Mouse (Mus musculus) MEL (cell line): ENCODE data around the gene Nedd8. TPM values are rescaled to one million over a fixed set of nuclear protein-coding genes. Genes with fewer than 3 reads are reported as not detected.

Source experiments
- DNase-seq: peaks from one replicate; pipeline ENCODE4 v3.0.0; 2011; ENCODE audit warnings: low read depth, low spot score
- H3K27ac ChIP-seq: 2 replicates; pipeline ENCODE4 v1.5.1; 2012; ENCODE audit warnings: low read depth, mild to moderate bottlenecking, control low read depth, low read length, moderate library complexity; ENCODE audit not compliant: control insufficient read depth
- H3K27me3 ChIP-seq, 2 experiments: fragments of 150-350 bp in 1 of 2; sonication (generic) in 1 of 2; 2 replicates each; pipeline ENCODE4 v1.6.1; 2012; ENCODE audit warnings: low read length in 2 of 2, mild to moderate bottlenecking in 2 of 2, improper control_type of control experiment in 1 of 2, moderate library complexity in 1 of 2; ENCODE audit not compliant: insufficient read depth in 2 of 2, control insufficient read depth in 1 of 2
- H3K36me3 ChIP-seq, 2 experiments: 2 replicates each; pipeline ENCODE4 v1.6.1; 2012 to 2014; ENCODE audit warnings: low read length in 2 of 2, improper control_type of control experiment in 1 of 2, inconsistent platforms in 1 of 2, mild to moderate bottlenecking in 1 of 2; ENCODE audit not compliant: insufficient read depth in 2 of 2, control insufficient read depth in 1 of 2
- H3K4me1 ChIP-seq, 2 experiments: fragments of 150-350 bp in 1 of 2; sonication (generic) in 1 of 2; 2 replicates each; pipeline ENCODE4 v1.6.1; 2012; ENCODE audit warnings: low read length in 2 of 2, improper control_type of control experiment in 1 of 2, mild to moderate bottlenecking in 1 of 2; ENCODE audit not compliant: insufficient read depth in 2 of 2, control insufficient read depth in 1 of 2
- H3K4me3 ChIP-seq, 2 experiments: fragments of 150-350 bp in 1 of 2; sonication (generic) in 1 of 2; 2 replicates each; pipeline ENCODE4 v1.5.1; 2012; ENCODE audit warnings: low read depth in 2 of 2, low read length in 2 of 2, mild to moderate bottlenecking in 2 of 2, moderate library complexity in 2 of 2, control low read depth in 1 of 2, improper control_type of control experiment in 1 of 2; ENCODE audit not compliant: control insufficient read depth in 1 of 2, insufficient read depth in 1 of 2
- H3K79me2 ChIP-seq: 2 replicates; pipeline ENCODE4 v1.6.1; 2012; ENCODE audit warnings: mild to moderate bottlenecking, low read length, moderate library complexity; ENCODE audit not compliant: control insufficient read depth, poor library complexity, insufficient read depth
- H3K9ac ChIP-seq: 2 replicates; pipeline ENCODE4 v1.6.1; 2012; ENCODE audit warnings: low read depth, mild to moderate bottlenecking, control low read depth, low read length, moderate library complexity; ENCODE audit not compliant: control insufficient read depth, poor library complexity, severe bottlenecking
- H3K9me3 ChIP-seq: fragments of 150-350 bp; sonication (generic); replicated peaks from 2 replicates; pipeline ENCODE4 v1.6.1; 2012; ENCODE audit warnings: mild to moderate bottlenecking, low read length, improper control_type of control experiment, moderate library complexity; ENCODE audit not compliant: insufficient read depth
- CHD1 ChIP-seq: IDR thresholded peaks from 2 replicates; pipeline ENCODE4 v1.6.1; 2012; ENCODE audit warnings: low read depth, mild to moderate bottlenecking, inconsistent platforms, low read length, improper control_type of control experiment
- CHD2 ChIP-seq: IDR thresholded peaks from 2 replicates; pipeline ENCODE4 v1.6.1; 2011; ENCODE audit warnings: low read length, improper control_type of control experiment
- ELF1 ChIP-seq: IDR thresholded peaks from 2 replicates; pipeline ENCODE4 v1.6.1; 2014; ENCODE audit warnings: low read depth, mild to moderate bottlenecking, inconsistent platforms, low read length, improper control_type of control experiment, moderate library complexity
- EP300 ChIP-seq, 2 experiments: IDR thresholded peaks; 2 replicates each; pipeline ENCODE4 v1.6.1; 2011; ENCODE audit warnings: improper control_type of control experiment in 2 of 2, low read length in 2 of 2, low read depth in 1 of 2, mild to moderate bottlenecking in 1 of 2
- ETS1 ChIP-seq: IDR thresholded peaks from 2 replicates; pipeline ENCODE4 v1.6.1; 2012; ENCODE audit warnings: low read depth, mild to moderate bottlenecking, inconsistent platforms, low read length, improper control_type of control experiment, moderate library complexity
- GABPA ChIP-seq: IDR thresholded peaks from 2 replicates; pipeline ENCODE4 v1.6.1; 2012; ENCODE audit warnings: low read depth, mild to moderate bottlenecking, inconsistent platforms, low read length, improper control_type of control experiment, moderate library complexity
- MAX ChIP-seq: IDR thresholded peaks from 2 replicates; pipeline ENCODE4 v1.6.1; 2011; ENCODE audit warnings: low read length, improper control_type of control experiment
- MEF2A ChIP-seq: IDR thresholded peaks from 2 replicates; pipeline ENCODE4 v1.6.1; 2014; ENCODE audit warnings: low read depth, mild to moderate bottlenecking, inconsistent platforms, low read length, improper control_type of control experiment; ENCODE audit not compliant: poor library complexity, insufficient replicate concordance, severe bottlenecking; ENCODE audit errors: extremely low read depth
- MYB ChIP-seq: IDR thresholded peaks from 2 replicates; pipeline ENCODE4 v1.6.1; 2011; ENCODE audit warnings: mild to moderate bottlenecking, low read depth, low read length, improper control_type of control experiment
- MYC ChIP-seq: IDR thresholded peaks from 2 replicates; pipeline ENCODE4 v1.6.1; 2011; ENCODE audit warnings: low read depth, mild to moderate bottlenecking, low read length, improper control_type of control experiment, moderate library complexity
- NELFE ChIP-seq: IDR thresholded peaks from 2 replicates; pipeline ENCODE4 v1.6.1; 2011; ENCODE audit warnings: low read depth, low read length, improper control_type of control experiment
- NRF1 ChIP-seq: IDR thresholded peaks from 2 replicates; pipeline ENCODE4 v1.6.1; 2014; ENCODE audit warnings: low read depth, mild to moderate bottlenecking, inconsistent platforms, low read length, improper control_type of control experiment, moderate library complexity; ENCODE audit not compliant: poor library complexity, insufficient read depth, severe bottlenecking
- RAD21 ChIP-seq: IDR thresholded peaks from 2 replicates; pipeline ENCODE4 v1.6.1; 2011; ENCODE audit warnings: mild to moderate bottlenecking, low read depth, low read length, improper control_type of control experiment
- SIN3A ChIP-seq: IDR thresholded peaks from 2 replicates; pipeline ENCODE4 v1.6.1; 2012; ENCODE audit warnings: low read length, improper control_type of control experiment, inconsistent platforms
- SMC3 ChIP-seq: IDR thresholded peaks from 2 replicates; pipeline ENCODE4 v1.6.1; 2011; ENCODE audit warnings: low read depth, low read length, improper control_type of control experiment
- TBP ChIP-seq: IDR thresholded peaks from 2 replicates; pipeline ENCODE4 v1.8.0; 2011; ENCODE audit warnings: low read depth, low read length, improper control_type of control experiment
- UBTF ChIP-seq: IDR thresholded peaks from 2 replicates; pipeline ENCODE4 v1.6.1; 2012; ENCODE audit warnings: low read depth, mild to moderate bottlenecking, inconsistent platforms, low read length, improper control_type of control experiment, moderate library complexity, borderline replicate concordance; ENCODE audit not compliant: insufficient read depth
- USF2 ChIP-seq, 2 experiments: IDR thresholded peaks; 2 replicates each; pipeline ENCODE4 v1.6.1; 2011 to 2012; ENCODE audit warnings: improper control_type of control experiment in 2 of 2, low read length in 2 of 2, borderline replicate concordance in 1 of 2, inconsistent platforms in 1 of 2, low read depth in 1 of 2, mild to moderate bottlenecking in 1 of 2; ENCODE audit not compliant: insufficient read depth in 1 of 2
- ZC3H11A ChIP-seq: IDR thresholded peaks from 2 replicates; pipeline ENCODE4 v1.6.1; 2012; ENCODE audit warnings: low read depth, mild to moderate bottlenecking, inconsistent platforms, low read length, improper control_type of control experiment
- ZKSCAN1 ChIP-seq: IDR thresholded peaks from 2 replicates; pipeline ENCODE4 v1.6.1; 2012; ENCODE audit warnings: low read depth, mild to moderate bottlenecking, inconsistent platforms, low read length, improper control_type of control experiment, moderate library complexity
- ZMIZ1 ChIP-seq: IDR thresholded peaks from 2 replicates; pipeline ENCODE4 v1.6.1; 2012; ENCODE audit warnings: low read depth, mild to moderate bottlenecking, inconsistent platforms, low read length, improper control_type of control experiment, moderate library complexity
- ZNF384 ChIP-seq: IDR thresholded peaks from 2 replicates; pipeline ENCODE4 v1.6.1; 2012; ENCODE audit warnings: low read depth, mild to moderate bottlenecking, inconsistent platforms, low read length, improper control_type of control experiment
- polyA plus RNA-seq, 2 experiments: library from polyadenylated mRNA; stranded (reverse) in 1 of 2; unstranded in 1 of 2; fragments of >175 nt in 1 of 2; fragments of >200 nt in 1 of 2; gene quantifications; 2 replicates each; pipeline versions ENCODE4 v1.2.1 to v1.2.4; 2012; ENCODE audit warnings: low replicate concordance in 2 of 2, low read depth in 1 of 2; ENCODE audit not compliant: insufficient read length in 2 of 2, insufficient read depth in 1 of 2, missing spikeins in 1 of 2
- total RNA-seq: library from RNA; depleted of rRNA; stranded (reverse); fragments of 300-350 nt; gene quantifications from 2 replicates; pipeline ENCODE4 v1.2.3, GENCODE M21; 2012

The Nedd8 gene
- total and polyA plus RNA-seq, 3 experiments: 515 to 528 TPM; not detected in 1

DNA sequence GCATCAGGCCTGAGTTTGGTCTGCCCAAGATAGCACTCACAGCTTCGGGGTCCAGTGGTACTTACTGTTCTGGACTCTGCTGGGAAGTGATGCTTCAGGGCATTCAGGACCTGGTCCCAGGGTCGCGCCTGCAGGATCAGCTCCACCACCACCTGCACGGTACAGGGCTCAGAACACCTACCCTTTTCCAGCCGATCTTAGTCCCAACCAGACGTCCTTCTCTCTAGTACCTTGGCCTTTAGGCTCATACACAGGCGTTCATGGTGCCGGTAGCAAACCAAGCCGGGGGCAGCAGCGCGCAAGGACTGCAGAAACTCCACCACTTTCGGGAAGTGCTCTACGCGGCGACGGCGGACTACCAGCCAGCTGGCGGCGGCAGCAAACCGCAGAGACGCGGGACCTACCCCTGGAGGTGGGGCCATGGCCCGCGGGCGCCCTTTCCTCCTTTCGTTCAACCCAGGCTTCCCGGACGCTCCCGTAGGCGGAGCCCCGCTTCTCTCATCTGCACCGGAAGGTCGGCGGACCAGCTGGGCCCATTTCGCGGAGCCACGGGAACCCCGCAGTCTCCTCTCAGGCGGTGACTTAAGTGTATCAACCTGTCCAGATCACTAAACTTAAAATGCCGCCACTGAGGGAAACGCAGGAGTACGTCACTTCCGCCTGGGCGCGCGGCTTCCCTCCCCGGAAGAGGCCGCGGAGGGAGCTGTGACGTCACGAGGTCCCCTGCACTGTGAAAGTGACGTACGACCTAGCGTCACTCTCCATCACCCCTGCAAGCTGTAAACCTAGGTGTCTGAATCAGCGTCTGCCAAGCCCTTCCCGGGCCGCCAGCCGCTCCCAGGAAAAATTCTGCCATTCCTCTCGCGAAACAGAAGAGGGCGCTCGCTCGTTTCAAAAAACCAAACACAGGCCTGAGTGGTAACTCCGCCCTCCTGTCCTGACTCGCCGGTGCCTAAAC lies 9.5 kb upstream of the Nedd8 start, which contains the start of gene Tinf2 (continued):
- TF ChIP-seq SIN3A (peak; percentile 92), ZMIZ1 (peak; percentile 78), ZKSCAN1 (no peak), CHD2 (no peak), GABPA (peak; percentile 98; the same call in 1 of the 2 replicates)

- Histone ChIP-seq H3K36me3 (peaks cover 6 to 20% of the 10 kb centered on the region in 2 experiments), H3K4me1 (peaks cover 3 to 6% of the 10 kb centered on the region in 2 experiments; a peak in 3 of 4 replicates), H3K79me2 (peaks cover 13% of the 10 kb centered on the region), H3K9ac (no peak overlapping the region), H3K27me3 (no peaks in the 10 kb centered on the region), H3K9me3 (no peaks in the 10 kb centered on the region), H3K27ac (no peak overlapping the region), H3K4me3 (no peak overlapping the region)
- DNase-seq: no peak
- TF ChIP-seq MYC: no peak
- TF ChIP-seq NRF1: no peak
- TF ChIP-seq ZNF384: no peak
- no peak for TF ChIP-seq UBTF
- no peak for TF ChIP-seq ELF1
- TF ChIP-seq USF2 (IDR thresholded peaks at IDR 0.05; ENCODE audit: borderline replicate concordance in 1 of 2, insufficient read depth in 1 of 2, low read depth in 1 of 2, low read length in 2 of 2): no peak
- no peak for TF ChIP-seq MYB
- TF ChIP-seq SMC3: no peak
- TF ChIP-seq ETS1: no peak
- no peak for TF ChIP-seq MEF2A
- no peak for TF ChIP-seq CHD1
- no peak for TF ChIP-seq NELFE
- TF ChIP-seq MAX: no peak
- no peak for TF ChIP-seq ZC3H11A
- TF ChIP-seq EP300 (IDR thresholded peaks at IDR 0.05; ENCODE audit: low read depth in 1 of 2, low read length in 2 of 2): no peak
- TF ChIP-seq RAD21: no peak
- TF ChIP-seq TBP: no peak
These were observed 5.7 kb upstream of the Nedd8 start for GRCm38 (mm10) chr14:55677615-55678014.
